In genomic region chr16:17576825-17577215, GRCm38 (mm10) we compare ENCODE assay signal across 8 mouse cellular contexts. TPM values are rescaled to one million over a fixed set of nuclear protein-coding genes. Genes with fewer than 3 reads are reported as not detected.
DNase-seq lines count a peak whose midpoint lies in the region; ATAC-seq lines count a peak whose summit lies in the region.

No protein-coding gene starts in this region.

- 0 out of 2 replicates have a peak, but pooled peaks cover 4% of the 10 kb centered on the region for H3K4me1 ChIP-seq in kidney, embryonic 14.5 days (ENCODE audit: control insufficient read depth, insufficient read depth, low read length)
- H3K4me1 ChIP-seq in embryonic facial prominence, embryonic 11.5 days (ENCODE audit: control insufficient read depth, insufficient read depth, low read length), result no peaks in the 10 kb centered on the region
- peaks cover 20% of the 10 kb centered on the region for H3K4me1 ChIP-seq in hindbrain, embryonic 13.5 days (replicated peaks)
- H3K4me1 ChIP-seq in midbrain, embryonic 13.5 days (replicated peaks), result peaks cover 16% of the 10 kb centered on the region

- no peak for DNase-seq in kidney, postnatal 4 days
- DNase-seq in embryonic facial prominence, embryonic 11.5 days (ENCODE audit: low spot score), result no peak
- no peak for DNase-seq in layer of hippocampus, adult 9-10 months (ENCODE audit: low spot score)
- DNase-seq in retina, postnatal 1 day, result no peak
- DNase-seq in adrenal gland, postnatal 25 days, result no peak

- peak overlapping the region; percentile 90 for H3K4me2 ChIP-seq in kidney, embryonic 14.5 days (replicated peaks; ENCODE audit: low read depth, low read length)
- H3K4me2 ChIP-seq in embryonic facial prominence, embryonic 11.5 days (ENCODE audit: low read depth, low read length), result peak overlapping the region; percentile 74
- peak overlapping the region; percentile 75 for H3K4me2 ChIP-seq in hindbrain, embryonic 13.5 days
- peak overlapping the region; percentile 66 for H3K4me2 ChIP-seq in midbrain, embryonic 13.5 days (replicated peaks)

- H3K27me3 ChIP-seq in kidney, embryonic 14.5 days (ENCODE audit: control insufficient read depth, insufficient read depth, low read length), result peaks cover 26% of the 10 kb centered on the region
- peaks cover 25% of the 10 kb centered on the region for H3K27me3 ChIP-seq in embryonic facial prominence, embryonic 11.5 days (ENCODE audit: control insufficient read depth, insufficient read depth, low read length)
- peaks cover 54% of the 10 kb centered on the region for H3K27me3 ChIP-seq in hindbrain, embryonic 13.5 days
- peaks cover 45% of the 10 kb centered on the region for H3K27me3 ChIP-seq in midbrain, embryonic 13.5 days

- 20% methylated on average over 8 of the region's 8 CpGs for WGBS in kidney, embryonic 14.5 days
- 18% methylated on average over 8 of the region's 8 CpGs for WGBS in embryonic facial prominence, embryonic 11.5 days
- WGBS in hindbrain, embryonic 13.5 days, result 17% methylated on average over 8 of the region's 8 CpGs
- 16% methylated on average over 8 of the region's 8 CpGs for WGBS in midbrain, embryonic 13.5 days

- H3K9ac ChIP-seq in kidney, embryonic 14.5 days (ENCODE audit: low read depth, low read length), result peak overlapping the region; percentile 52; the same call in 1 of the 2 replicates
- peak overlapping the region; percentile 56 for H3K9ac ChIP-seq in embryonic facial prominence, embryonic 11.5 days (replicated peaks; ENCODE audit: low read length)
- H3K9ac ChIP-seq in hindbrain, embryonic 13.5 days, result peak overlapping the region; percentile 74
- peak overlapping the region; percentile 79 for H3K9ac ChIP-seq in midbrain, embryonic 13.5 days (replicated peaks)

- H3K9me3 ChIP-seq in kidney, embryonic 14.5 days (ENCODE audit: control insufficient read depth, low read length), result no peaks in the 10 kb centered on the region
- H3K9me3 ChIP-seq in embryonic facial prominence, embryonic 11.5 days (replicated peaks; ENCODE audit: control insufficient read depth, low read length), result no peaks in the 10 kb centered on the region
- H3K9me3 ChIP-seq in hindbrain, embryonic 13.5 days, result no peaks in the 10 kb centered on the region
- H3K9me3 ChIP-seq in midbrain, embryonic 13.5 days, result no peaks in the 10 kb centered on the region

- no peaks in the 10 kb centered on the region for H3K36me3 ChIP-seq in kidney, embryonic 14.5 days (ENCODE audit: control insufficient read depth, insufficient read depth, low read length)
- H3K36me3 ChIP-seq in embryonic facial prominence, embryonic 11.5 days (replicated peaks; ENCODE audit: control insufficient read depth, insufficient read depth, low read depth, low read length), result no peaks in the 10 kb centered on the region
- no peaks in the 10 kb centered on the region for H3K36me3 ChIP-seq in hindbrain, embryonic 13.5 days
- no peaks in the 10 kb centered on the region for H3K36me3 ChIP-seq in midbrain, embryonic 13.5 days

- H3K27ac ChIP-seq in kidney, embryonic 14.5 days (ENCODE audit: low read depth, low read length), result no peak overlapping the region
- no peak overlapping the region for H3K27ac ChIP-seq in embryonic facial prominence, embryonic 11.5 days (replicated peaks; ENCODE audit: low read depth, low read length)
- peak overlapping the region; percentile 72; the same call in 1 of the 2 replicates for H3K27ac ChIP-seq in hindbrain, embryonic 13.5 days
- no peak overlapping the region for H3K27ac ChIP-seq in midbrain, embryonic 13.5 days

- peak overlapping the region; percentile 55 for H3K4me3 ChIP-seq in kidney, embryonic 14.5 days (ENCODE audit: low read length)
- H3K4me3 ChIP-seq in embryonic facial prominence, embryonic 11.5 days (ENCODE audit: low read depth, low read length), result peak overlapping the region; percentile 43
- peak overlapping the region; percentile 53 for H3K4me3 ChIP-seq in hindbrain, embryonic 13.5 days
- peak overlapping the region; percentile 50 for H3K4me3 ChIP-seq in midbrain, embryonic 13.5 days (replicated peaks)

- no peak for ATAC-seq in kidney, embryonic 14.5 days (ENCODE audit: low FRiP score, low TSS enrichment)
- 0 out of 2 replicates have a peak, but pooled peaks have one; percentile 39 for ATAC-seq in embryonic facial prominence, embryonic 11.5 days (replicated peaks; ENCODE audit: insufficient number of reproducible peaks, low FRiP score, low TSS enrichment, low read depth)
- ATAC-seq in hindbrain, embryonic 13.5 days (ENCODE audit: low FRiP score), result no peak
- no peak for ATAC-seq in midbrain, embryonic 13.5 days

RNA-seq across cellular contexts. Expression of gene Slc7a4, which starts 6.2 kb away (rescaled TPM):
- polyA plus RNA-seq in kidney, embryonic 14.5 days (2014; fragmentation: Nextera tagmentation; extraction: Ambion mirVana), result 4.3 and 6.6 TPM in 2 replicates
- polyA plus RNA-seq in embryonic facial prominence, embryonic 11.5 days (2014; fragmentation: Nextera tagmentation; extraction: Ambion mirVana), result 0.59 and 2.3 TPM in 2 replicates
- 20.2 and 21.0 TPM in 2 replicates for polyA plus RNA-seq in hindbrain, embryonic 13.5 days (2015; fragmentation: Nextera tagmentation; extraction: Ambion mirVana)
- polyA plus RNA-seq in midbrain, embryonic 13.5 days (2015; fragmentation: Nextera tagmentation; extraction: Ambion mirVana), result 13.8 and 14.3 TPM in 2 replicates
- 8.0 and 14.9 TPM in 2 replicates for total RNA-seq in adrenal gland, postnatal 25 days (2021)

RNA-seq across cellular contexts. Expression of gene P2rx6, which starts 15.1 kb away (rescaled TPM):
- polyA plus RNA-seq in kidney, embryonic 14.5 days (2014; fragmentation: Nextera tagmentation; extraction: Ambion mirVana), result 0.27 and 0.37 TPM in 2 replicates
- polyA plus RNA-seq in embryonic facial prominence, embryonic 11.5 days (2014; fragmentation: Nextera tagmentation; extraction: Ambion mirVana), result 0.20 and 0.31 TPM in 2 replicates
- polyA plus RNA-seq in hindbrain, embryonic 13.5 days (2015; fragmentation: Nextera tagmentation; extraction: Ambion mirVana), result 1.9 and 2.1 TPM in 2 replicates
- polyA plus RNA-seq in midbrain, embryonic 13.5 days (2015; fragmentation: Nextera tagmentation; extraction: Ambion mirVana), result 1.0 and 1.3 TPM in 2 replicates
- 0.61 and 0.76 TPM in 2 replicates for total RNA-seq in adrenal gland, postnatal 25 days (2021)

RNA-seq across cellular contexts. Expression of gene Lrrc74b, which starts 15.8 kb away (rescaled TPM):
- polyA plus RNA-seq in kidney, embryonic 14.5 days (2014; fragmentation: Nextera tagmentation; extraction: Ambion mirVana), result 0.12 TPM in 1 of 2 replicates, not detected in the other
- polyA plus RNA-seq in embryonic facial prominence, embryonic 11.5 days (2014; fragmentation: Nextera tagmentation; extraction: Ambion mirVana), result 0.15 TPM in 1 of 2 replicates, not detected in the other
- 0.75 and 1.3 TPM in 2 replicates for polyA plus RNA-seq in hindbrain, embryonic 13.5 days (2015; fragmentation: Nextera tagmentation; extraction: Ambion mirVana)
- 0.28 and 0.55 TPM in 2 replicates for polyA plus RNA-seq in midbrain, embryonic 13.5 days (2015; fragmentation: Nextera tagmentation; extraction: Ambion mirVana)
- 0.12 TPM in 1 of 2 replicates, not detected in the other for total RNA-seq in adrenal gland, postnatal 25 days (2021)

RNA-seq across cellular contexts. Expression of gene Smpd4, which starts 42.3 kb away (rescaled TPM):
- polyA plus RNA-seq in kidney, embryonic 14.5 days (2014; fragmentation: Nextera tagmentation; extraction: Ambion mirVana), result 33.4 and 54.9 TPM in 2 replicates
- 57.0 and 58.5 TPM in 2 replicates for polyA plus RNA-seq in embryonic facial prominence, embryonic 11.5 days (2014; fragmentation: Nextera tagmentation; extraction: Ambion mirVana)
- 23.8 and 27.2 TPM in 2 replicates for polyA plus RNA-seq in hindbrain, embryonic 13.5 days (2015; fragmentation: Nextera tagmentation; extraction: Ambion mirVana)
- 27.3 and 27.9 TPM in 2 replicates for polyA plus RNA-seq in midbrain, embryonic 13.5 days (2015; fragmentation: Nextera tagmentation; extraction: Ambion mirVana)
- total RNA-seq in adrenal gland, postnatal 25 days (2021), result 28.0 and 33.7 TPM in 2 replicates

RNA-seq across cellular contexts. Expression of gene Thap7, which starts 45.9 kb away (rescaled TPM):
- 49.1 and 51.1 TPM in 2 replicates for polyA plus RNA-seq in kidney, embryonic 14.5 days (2014; fragmentation: Nextera tagmentation; extraction: Ambion mirVana)
- polyA plus RNA-seq in embryonic facial prominence, embryonic 11.5 days (2014; fragmentation: Nextera tagmentation; extraction: Ambion mirVana), result 47.6 and 50.0 TPM in 2 replicates
- 68.2 and 69.0 TPM in 2 replicates for polyA plus RNA-seq in hindbrain, embryonic 13.5 days (2015; fragmentation: Nextera tagmentation; extraction: Ambion mirVana)
- polyA plus RNA-seq in midbrain, embryonic 13.5 days (2015; fragmentation: Nextera tagmentation; extraction: Ambion mirVana), result 61.7 and 65.0 TPM in 2 replicates
- 40.7 and 44.1 TPM in 2 replicates for total RNA-seq in adrenal gland, postnatal 25 days (2021)
